Mouse (Mus musculus): Measurements from ENCODE around the gene Chd2.

DNA sequence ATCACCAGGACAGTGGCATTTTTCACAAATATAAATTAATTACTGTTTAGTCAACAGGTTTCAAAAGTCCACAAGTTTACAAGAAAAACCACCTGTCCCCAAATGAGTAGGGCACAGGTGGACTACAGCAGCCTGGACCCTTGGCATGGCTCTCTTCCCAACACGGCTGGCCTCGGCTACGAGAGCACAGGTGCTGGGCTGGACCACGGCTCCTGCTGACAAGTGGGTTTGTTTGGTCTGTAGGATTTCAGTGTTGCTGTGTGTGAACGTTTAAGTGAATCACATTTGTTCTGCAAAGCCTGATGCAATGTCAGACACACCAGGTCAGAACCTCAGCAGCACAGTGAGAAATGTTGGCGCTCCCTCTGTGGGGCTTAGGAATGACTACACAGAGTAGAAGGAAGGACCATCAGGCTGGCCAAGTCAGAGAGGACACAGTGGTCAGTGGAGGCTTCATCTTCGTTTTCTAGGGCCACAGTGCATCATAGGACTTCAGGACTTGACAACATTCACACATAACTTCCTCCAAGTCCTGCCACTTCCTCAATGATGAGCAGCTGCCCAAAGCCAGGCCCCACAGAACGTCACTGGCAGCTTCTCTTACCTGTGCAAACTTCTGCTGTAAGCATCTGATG lies 114.8 kb downstream of the Chd2 start:
- TF ChIP-seq CTCF (IDR thresholded peaks at IDR 0.05; ENCODE audit: low read depth, low read length), result no peak
- TF ChIP-seq TAL1 (conservative IDR thresholded peaks at IDR 0.05; ENCODE audit: low read depth, low read length), result no peak
- TF ChIP-seq GATA1 (IDR thresholded peaks at IDR 0.05; ENCODE audit: borderline replicate concordance, low read length), result no peak
- no peak for TF ChIP-seq POLR2AphosphoS5 (IDR thresholded peaks at IDR 0.05; ENCODE audit: insufficient replicate concordance, low read depth, low read length)
- TF ChIP-seq GATA2 (IDR thresholded peaks at IDR 0.05; ENCODE audit: borderline replicate concordance, low read depth, low read length), result no peak

Data from G1E (cell line).